Mouse (Mus musculus): ENCODE results near the gene Bfsp2. TPM values are rescaled to one million over a fixed set of nuclear protein-coding genes. Genes with fewer than 3 reads are reported as not detected.

Gene Bfsp2
- total RNA-seq, 2 experiments from 2014 or later = 0.55 to 0.60 TPM

- peak; percentile 61 for DNase-seq
Observed at GRCm38 (mm10) chr9:103480603-103481220, 492 bp upstream of the Bfsp2 start.

GRCm38 (mm10) chr9:103475414-103475813, 4.8 kb downstream of the Bfsp2 start:
- no peak for DNase-seq

- DNase-seq = no peak
Observed at GRCm38 (mm10) chr9:103473915-103474688, 6.1 kb downstream of the Bfsp2 start.

GRCm38 (mm10) chr9:103471784-103472183, 8.4 kb downstream of the Bfsp2 start:
- DNase-seq = no peak

GRCm38 (mm10) chr9:103469516-103469915, 10.7 kb downstream of the Bfsp2 start:
- DNase-seq = peak; percentile 47

- DNase-seq = no peak
Observed at GRCm38 (mm10) chr9:103468911-103469310, 11.3 kb downstream of the Bfsp2 start.

GRCm38 (mm10) chr9:103465711-103466220, 14.5 kb downstream of the Bfsp2 start:
- DNase-seq = peak; percentile 49

GRCm38 (mm10) chr9:103465293-103465692, 14.9 kb downstream of the Bfsp2 start:
- no peak for DNase-seq

- DNase-seq = no peak
Observed at GRCm38 (mm10) chr9:103463833-103464232, 16.4 kb downstream of the Bfsp2 start.

- no peak for DNase-seq
Observed at GRCm38 (mm10) chr9:103459839-103460238, 20.4 kb downstream of the Bfsp2 start.

- DNase-seq = no peak
Observed at GRCm38 (mm10) chr9:103459307-103459706, 20.9 kb downstream of the Bfsp2 start.

GRCm38 (mm10) chr9:103449651-103450050, 30.6 kb downstream of the Bfsp2 start:
- no peak for DNase-seq

- no peak for DNase-seq
Observed at GRCm38 (mm10) chr9:103449092-103449491, 31.1 kb downstream of the Bfsp2 start.

GRCm38 (mm10) chr9:103444656-103445055, 35.6 kb downstream of the Bfsp2 start:
- no peak for DNase-seq

GRCm38 (mm10) chr9:103443824-103444185, 36.4 kb downstream of the Bfsp2 start:
- DNase-seq = no peak

GRCm38 (mm10) chr9:103443121-103443823, 36.9 kb downstream of the Bfsp2 start:
- DNase-seq = peak; percentile 25

GRCm38 (mm10) chr9:103440597-103440996, 39.6 kb downstream of the Bfsp2 start:
- DNase-seq = no peak

GRCm38 (mm10) chr9:103437104-103437503, 43.1 kb downstream of the Bfsp2 start:
- peak; percentile 9 for DNase-seq

GRCm38 (mm10) chr9:103434116-103434515, 46.1 kb downstream of the Bfsp2 start:
- no peak for DNase-seq

- DNase-seq = peak; percentile 26
Observed at GRCm38 (mm10) chr9:103432122-103432778, 48.0 kb downstream of the Bfsp2 start.

GRCm38 (mm10) chr9:103431718-103432117, 48.5 kb downstream of the Bfsp2 start:
- DNase-seq = no peak

GRCm38 (mm10) chr9:103430431-103431220, 49.6 kb downstream of the Bfsp2 start:
- no peak for DNase-seq

Measured in adrenal gland, postnatal 10 days (tissue).